Mouse (Mus musculus) heart, postnatal 0 days (tissue): Measurements from ENCODE around the gene Mthfr.

Experiments used
- CTCF ChIP-seq: IDR thresholded peaks from 2 replicates; pipeline ENCODE4 v1.5.1; 2016; ENCODE audit warnings: antibody characterized with exemption, control low read depth, low read depth
- EP300 ChIP-seq: IDR thresholded peaks from 2 replicates; pipeline ENCODE4 v1.6.1; 2016; ENCODE audit warnings: antibody characterized with exemption, low read depth

- TF ChIP-seq CTCF (no peak), EP300 (no peak)
These were observed 30.8 kb downstream of the Mthfr start for GRCm38 (mm10) chr4:148069602-148070218.
